Mouse (Mus musculus) heart, adult 10 weeks (tissue): ENCODE data around the gene Dmtf1. TPM values are rescaled to one million over a fixed set of nuclear protein-coding genes. Genes with fewer than 3 reads are reported as not detected.

Source experiments
- polyA plus RNA-seq: library from polyadenylated mRNA; stranded (reverse); fragments of 350-450 nt; fragmentation: Illumina TruSeq; extraction: RNeasy Lipid Tissue Mini Kit (QIAGEN cat#74804); gene quantifications from one replicate; pipeline ENCODE4 v1.2.3, GENCODE M21; 2014; ENCODE audit warnings: low read depth, low replicate concordance

Dmtf1 gene
- 19.5 TPM for polyA plus RNA-seq

GRCm38 (mm10) chr5:9161456-9162041, at the start of gene Dmtf1:
Gene Dmtf1, minus strand, starts transcription at chr5:9161776.

GRCm38 (mm10) chr5:9100207-9100848, 61.2 kb downstream of the Dmtf1 start, which contains the start of gene Tmem243:
Gene Tmem243, plus strand, starts transcription at chr5:9100668.

Other genes starting within 250 kb of the Dmtf1 start
- gene Crot, start 164.5 kb downstream of the Dmtf1 start, polyA plus RNA-seq, result 30.9 TPM
- gene Tmem243, start 61.1 kb downstream of the Dmtf1 start, polyA plus RNA-seq, result 12.3 TPM
- 0.24 TPM for gene 9330182L06Rik, start 104.3 kb upstream of the Dmtf1 start, polyA plus RNA-seq